Mouse (Mus musculus) forebrain, postnatal 0 days (tissue): ENCODE data around the gene Slc17a5. TPM values are rescaled to one million over a fixed set of nuclear protein-coding genes. Genes with fewer than 3 reads are reported as not detected.
A peak's percentile ranks its signal among the peaks of the same experiment; 100 is the strongest.

Source experiments
- ATAC-seq: fragments of 200-750 bp; cut with Nextera tagmentation; 2 replicates; pipeline ENCODE4 v1.8.0; 2017; ENCODE audit warnings: mild to moderate bottlenecking, moderate library complexity
- DNase-seq: peaks from one replicate; pipeline ENCODE4 v3.0.0-alpha.2; 2015
- H3K27ac ChIP-seq: fragments of 300-500 bp; sonication (generic); 2 replicates; pipeline ENCODE4 v1.5.1; 2014; ENCODE audit warnings: low read depth, mild to moderate bottlenecking, antibody characterized with exemption, low read length, moderate library complexity, mixed read lengths
- H3K27me3 ChIP-seq: fragments of 300-500 bp; sonication (generic); 2 replicates; pipeline ENCODE4 v1.6.1; 2014; ENCODE audit warnings: mild to moderate bottlenecking, low read length, mixed read lengths; ENCODE audit not compliant: insufficient read depth
- H3K36me3 ChIP-seq: fragments of 300-500 bp; sonication (generic); 2 replicates; pipeline ENCODE4 v1.6.1; 2014; ENCODE audit warnings: mild to moderate bottlenecking, moderate library complexity; ENCODE audit not compliant: insufficient read depth
- H3K4me1 ChIP-seq: fragments of 300-500 bp; sonication (generic); 2 replicates; pipeline ENCODE4 v1.6.1; 2014; ENCODE audit warnings: antibody characterized with exemption; ENCODE audit not compliant: insufficient read depth
- H3K4me2 ChIP-seq: fragments of 300-500 bp; sonication (generic); 2 replicates; pipeline ENCODE4 v1.6.1; 2014; ENCODE audit warnings: low read depth, mild to moderate bottlenecking, moderate library complexity
- H3K4me3 ChIP-seq: fragments of 300-500 bp; sonication (generic); 2 replicates; pipeline ENCODE4 v1.5.1; 2014; ENCODE audit warnings: low read depth, low read length, mixed read lengths
- H3K9ac ChIP-seq: fragments of 300-500 bp; sonication (generic); 2 replicates; pipeline ENCODE4 v1.6.1; 2014; ENCODE audit warnings: mild to moderate bottlenecking
- H3K9me3 ChIP-seq: fragments of 300-500 bp; sonication (generic); 2 replicates; pipeline ENCODE4 v1.6.1; 2016; ENCODE audit warnings: low read length
- CTCF ChIP-seq: sonication (generic); IDR thresholded peaks from 2 replicates; pipeline ENCODE4 v1.5.1; 2016; ENCODE audit warnings: antibody characterized with exemption, control low read depth, low read depth
- WGBS: fragments of 180-500 bp; shearing (Covaris S2); extraction: QIAGEN DNeasy Blood & Tissue Kit; methylation state at CpG from one replicate; pipeline ENCODE4 v1.1.7; 2014; 5-methylcytosine and 5-hydroxymethylcytosine counted together
- polyA plus RNA-seq: library from polyadenylated mRNA; unstranded; fragments of >200 nt; fragmentation: Nextera tagmentation; extraction: Ambion mirVana; gene quantifications from 2 replicates; pipeline ENCODE4 v1.2.1, GENCODE M21; 2015
- total RNA-seq: library from RNA; depleted of rRNA; stranded (reverse); fragments of >200 nt; gene quantifications from 2 replicates; pipeline ENCODE4 v1.2.3, GENCODE M21; 2014

Slc17a5 gene
- total and polyA plus RNA-seq, 2 experiments from 2014 or later: 11.1 to 16.1 TPM

- H3K9ac ChIP-seq: peak overlapping the region; percentile 69
- H3K4me3 ChIP-seq: peak overlapping the region; percentile 86
- ATAC-seq: peak; percentile 21
Measured at GRCm38 (mm10) chr9:78588411-78589033, 681 bp upstream of the Slc17a5 start.

GRCm38 (mm10) chr9:78587218-78587883 is 490 bp downstream of the Slc17a5 start:
- Histone ChIP-seq H3K4me1 (no peaks in the 10 kb centered on the region), H3K27me3 (no peaks in the 10 kb centered on the region), H3K4me2 (peak overlapping the region; percentile 66), H3K9ac (peak overlapping the region; percentile 69), H3K4me3 (peak overlapping the region; percentile 86), H3K9me3 (no peaks in the 10 kb centered on the region), H3K36me3 (peaks cover 4% of the 10 kb centered on the region; the same call in 1 of the 2 replicates), H3K27ac (peak overlapping the region; percentile 69)
- peak; percentile 23; the same call in 1 of the 2 replicates for ATAC-seq
- no peak for DNase-seq
- WGBS: 2% methylated on average over 30 of the region's 31 CpGs
- 0 out of 2 replicates have a peak, but pooled peaks have one; percentile 13 for TF ChIP-seq CTCF

More at GRCm38 (mm10) chr9:78588411-78589033, 681 bp upstream of the Slc17a5 start:
- H3K27me3 ChIP-seq: no peaks in the 10 kb centered on the region
- no peak for DNase-seq
- peak overlapping the region; percentile 66 for H3K4me2 ChIP-seq
- H3K36me3 ChIP-seq: peaks cover 4% of the 10 kb centered on the region; the same call in 1 of the 2 replicates
- 81% methylated on average over 10 of the region's 10 CpGs for WGBS
- H3K4me1 ChIP-seq: no peaks in the 10 kb centered on the region
- no peaks in the 10 kb centered on the region for H3K9me3 ChIP-seq
- no peak for TF ChIP-seq CTCF
- H3K27ac ChIP-seq: peak overlapping the region; percentile 69

GRCm38 (mm10) chr9:78579644-78580396 is 8.0 kb downstream of the Slc17a5 start:
- peaks cover 21% of the 10 kb centered on the region for H3K36me3 ChIP-seq
- H3K9ac ChIP-seq: no peak overlapping the region
- no peak overlapping the region for H3K4me3 ChIP-seq
- DNase-seq (no peak), ATAC-seq (no peak)
- no peaks in the 10 kb centered on the region for H3K9me3 ChIP-seq
- H3K4me2 ChIP-seq: no peak overlapping the region
- no peaks in the 10 kb centered on the region for H3K4me1 ChIP-seq
- 41% methylated on average over 10 of the region's 10 CpGs for WGBS
- H3K27ac ChIP-seq: no peak overlapping the region
- TF ChIP-seq CTCF: no peak
- H3K27me3 ChIP-seq: no peaks in the 10 kb centered on the region

- H3K9me3 ChIP-seq: no peaks in the 10 kb centered on the region
- DNase-seq: no peak
- no peak for TF ChIP-seq CTCF
- H3K36me3 ChIP-seq: peaks cover 21% of the 10 kb centered on the region
- H3K27me3 ChIP-seq: no peaks in the 10 kb centered on the region
- no peak for ATAC-seq
- H3K9ac ChIP-seq: no peak overlapping the region
- H3K4me2 ChIP-seq: no peak overlapping the region
- no peak overlapping the region for H3K4me3 ChIP-seq
- no peaks in the 10 kb centered on the region for H3K4me1 ChIP-seq
- 95% methylated on average over 7 of the region's 7 CpGs for WGBS
- no peak overlapping the region for H3K27ac ChIP-seq
Measured at GRCm38 (mm10) chr9:78578824-78579223, 9.0 kb downstream of the Slc17a5 start.

- no peak for ATAC-seq
- DNase-seq: no peak
Measured at GRCm38 (mm10) chr9:78576466-78576865, 11.4 kb downstream of the Slc17a5 start.

GRCm38 (mm10) chr9:78569934-78570333 is 17.9 kb downstream of the Slc17a5 start:
- WGBS: 64% methylated on average over 9 of the region's 9 CpGs
- H3K27me3 ChIP-seq: no peaks in the 10 kb centered on the region
- H3K36me3 ChIP-seq: peaks cover 15% of the 10 kb centered on the region

More at GRCm38 (mm10) chr9:78576466-78576865, 11.4 kb downstream of the Slc17a5 start:
- H3K9me3 ChIP-seq: no peaks in the 10 kb centered on the region
- H3K9ac ChIP-seq: no peak overlapping the region
- 94% methylated on average over 5 of the region's 5 CpGs for WGBS
- peaks cover 28% of the 10 kb centered on the region for H3K36me3 ChIP-seq
- peak; percentile 14; the same call in 1 of the 2 replicates for TF ChIP-seq CTCF
- no peak overlapping the region for H3K4me3 ChIP-seq
- no peak overlapping the region for H3K4me2 ChIP-seq
- no peaks in the 10 kb centered on the region for H3K4me1 ChIP-seq
- no peaks in the 10 kb centered on the region for H3K27me3 ChIP-seq
- no peak overlapping the region for H3K27ac ChIP-seq

GRCm38 (mm10) chr9:78559479-78559878 is 28.4 kb downstream of the Slc17a5 start:
- no peak for ATAC-seq
- Histone ChIP-seq H3K4me1 (no peaks in the 10 kb centered on the region), H3K4me3 (no peak overlapping the region), H3K4me2 (no peak overlapping the region), H3K36me3 (peaks cover 17% of the 10 kb centered on the region), H3K9me3 (no peaks in the 10 kb centered on the region), H3K27me3 (no peaks in the 10 kb centered on the region), H3K27ac (no peak overlapping the region), H3K9ac (no peak overlapping the region)
- DNase-seq: no peak
- 90% methylated on average over 4 of the region's 4 CpGs for WGBS
- no peak for TF ChIP-seq CTCF

More at GRCm38 (mm10) chr9:78569934-78570333, 17.9 kb downstream of the Slc17a5 start:
- no peak overlapping the region for H3K9ac ChIP-seq
- H3K4me3 ChIP-seq: no peak overlapping the region
- DNase-seq (no peak), ATAC-seq (no peak)
- TF ChIP-seq CTCF: no peak
- no peaks in the 10 kb centered on the region for H3K9me3 ChIP-seq
- H3K27ac ChIP-seq: no peak overlapping the region
- no peak overlapping the region for H3K4me2 ChIP-seq
- H3K4me1 ChIP-seq: no peaks in the 10 kb centered on the region
